Mouse (Mus musculus): Measurements from ENCODE around the gene Zfp239.
A peak's percentile ranks its signal among the peaks of the same experiment; 100 is the strongest.

The Zfp239 gene

GRCm38 (mm10) chr6:117907979-117908355 is 46.1 kb downstream of the Zfp239 start:
- no peak for DNase-seq

GRCm38 (mm10) chr6:117908424-117908900 is 46.6 kb downstream of the Zfp239 start:
- DNase-seq = no peak

GRCm38 (mm10) chr6:117910120-117910661 is 48.3 kb downstream of the Zfp239 start:
- no peak for DNase-seq

- no peak for DNase-seq
Observed at GRCm38 (mm10) chr6:117914541-117914940, 52.6 kb downstream of the Zfp239 start.

GRCm38 (mm10) chr6:117916205-117916736 is 54.4 kb downstream of the Zfp239 start:
- no peak for DNase-seq

GRCm38 (mm10) chr6:117916737-117917426 is 55.0 kb downstream of the Zfp239 start:
- peak; percentile 78 for DNase-seq

- DNase-seq = peak; percentile 51
Observed at GRCm38 (mm10) chr6:117917576-117917975, 55.7 kb downstream of the Zfp239 start.

- no peak for DNase-seq
Observed at GRCm38 (mm10) chr6:117918043-117918442, 56.1 kb downstream of the Zfp239 start.

- DNase-seq = no peak
Observed at GRCm38 (mm10) chr6:117920659-117921640, 59.0 kb downstream of the Zfp239 start.

GRCm38 (mm10) chr6:117922041-117922440 is 60.1 kb downstream of the Zfp239 start:
- DNase-seq = no peak
